Mouse (Mus musculus): ENCODE measurements at regions not wholly inside any gene's neighbourhood (a gene's known extent, or its start where the extent isn't known, plus 50 kb on each side); places are given as distances from the start of the nearest gene placed in this dataset.

- intact Hi-C loops (cut with DNase I) = no loop called here
- no peak for DNase-seq
Observed at GRCm38 (mm10) chr11:45634535-45635235, 217.2 kb upstream of the Clint1 start.

- DNase-seq = no peak
- intact Hi-C loops (cut with DNase I) = no loop called here
Observed at GRCm38 (mm10) chr11:45635896-45636295, 216.0 kb upstream of the Clint1 start.

- DNase-seq = no peak
- intact Hi-C loops (cut with DNase I) = no loop called here
Observed at GRCm38 (mm10) chr11:45639236-45639635, 212.6 kb upstream of the Clint1 start.

GRCm38 (mm10) chr11:45642142-45642756 lies 209.6 kb upstream of the Clint1 start:
- intact Hi-C loops (cut with DNase I) = no loop called here
- DNase-seq = no peak

- no peak for DNase-seq
- intact Hi-C loops (cut with DNase I) = no loop called here
Observed at GRCm38 (mm10) chr11:45643629-45644325, 208.1 kb upstream of the Clint1 start.

- intact Hi-C loops (cut with DNase I) = no loop called here
- no peak for DNase-seq
Observed at GRCm38 (mm10) chr11:45645815-45646214, 206.0 kb upstream of the Clint1 start.

GRCm38 (mm10) chr11:45647888-45648287 lies 204.0 kb upstream of the Clint1 start:
- DNase-seq = peak; percentile 42
- intact Hi-C loops (cut with DNase I) = no loop called here

GRCm38 (mm10) chr11:45656260-45656659 lies 195.6 kb upstream of the Clint1 start:
- intact Hi-C loops (cut with DNase I) = no loop called here
- DNase-seq = no peak

- no peak for DNase-seq
- intact Hi-C loops (cut with DNase I) = no loop called here
Observed at GRCm38 (mm10) chr11:45670156-45670830, 181.6 kb upstream of the Clint1 start.

GRCm38 (mm10) chr11:45678666-45679292 lies 173.1 kb upstream of the Clint1 start:
- peak; percentile 57 for DNase-seq
- intact Hi-C loops (cut with DNase I) = no loop called here

- no peak for DNase-seq
- intact Hi-C loops (cut with DNase I) = no loop called here
Observed at GRCm38 (mm10) chr11:45679293-45679673, 172.6 kb upstream of the Clint1 start.

GRCm38 (mm10) chr11:45685571-45685970 lies 166.3 kb upstream of the Clint1 start:
- DNase-seq = no peak
- intact Hi-C loops (cut with DNase I) = no loop called here

GRCm38 (mm10) chr11:45693206-45693605 lies 158.6 kb upstream of the Clint1 start:
- intact Hi-C loops (cut with DNase I) = no loop called here
- no peak for DNase-seq

GRCm38 (mm10) chr11:45701506-45701905 lies 150.3 kb upstream of the Clint1 start:
- intact Hi-C loops (cut with DNase I) = no loop called here
- DNase-seq = no peak

- intact Hi-C loops (cut with DNase I) = no loop called here
- DNase-seq = no peak
Observed at GRCm38 (mm10) chr11:45702916-45703315, 148.9 kb upstream of the Clint1 start.

- intact Hi-C loops (cut with DNase I) = no loop called here
- no peak for DNase-seq
Observed at GRCm38 (mm10) chr11:45704411-45704810, 147.4 kb upstream of the Clint1 start.

GRCm38 (mm10) chr11:45718630-45719029 lies 133.2 kb upstream of the Clint1 start:
- intact Hi-C loops (cut with DNase I) = no loop called here
- DNase-seq = no peak

GRCm38 (mm10) chr11:45719821-45720220 lies 132.0 kb upstream of the Clint1 start:
- DNase-seq = no peak
- intact Hi-C loops (cut with DNase I) = no loop called here

- intact Hi-C loops (cut with DNase I) = no loop called here
- peak; percentile 28 for DNase-seq
Observed at GRCm38 (mm10) chr11:45736561-45736960, 115.3 kb upstream of the Clint1 start.

- intact Hi-C loops (cut with DNase I) = no loop called here
Observed at GRCm38 (mm10) chr11:45738331-45738730, 113.5 kb upstream of the Clint1 start.

GRCm38 (mm10) chr11:45745941-45746340 lies 105.9 kb upstream of the Clint1 start:
- DNase-seq = no peak
- intact Hi-C loops (cut with DNase I) = no loop called here

More at GRCm38 (mm10) chr11:45738331-45738730, 113.5 kb upstream of the Clint1 start:
- DNase-seq = no peak

Measured in left cerebral cortex, postnatal 4 days (tissue).